Mouse (Mus musculus): ENCODE measurements around the gene Myo10. TPM values are rescaled to one million over a fixed set of nuclear protein-coding genes. Genes with fewer than 3 reads are reported as not detected.

The Myo10 gene
- polyA plus RNA-seq, 1 experiment, result 20.8 TPM

DNA sequence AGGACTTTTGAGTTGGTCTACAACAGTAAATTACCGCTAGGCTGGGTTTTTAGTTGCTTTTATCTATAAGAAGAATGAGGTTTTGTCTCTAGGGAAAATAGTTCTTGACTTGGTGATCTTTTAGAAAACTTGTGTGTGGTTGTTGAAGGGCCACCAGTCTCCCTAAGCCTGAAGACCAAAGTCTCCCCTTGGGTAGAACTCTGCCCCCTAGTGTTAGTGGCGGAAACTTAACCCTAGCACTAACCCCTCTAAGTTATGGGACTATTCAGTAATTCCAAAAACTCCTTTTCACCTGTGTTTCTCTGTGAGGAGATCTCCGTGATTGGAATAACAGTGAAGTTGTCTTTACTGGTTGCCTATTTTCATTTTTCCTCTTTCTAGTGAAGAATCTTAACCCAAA is 1.9 kb downstream of the Myo10 start:
- Histone ChIP-seq H3K27ac (ENCODE audit: insufficient read depth, low read depth, low read length) (no peak overlapping the region), H3K4me3 (ENCODE audit: low read depth, low read length) (no peak overlapping the region), H3K36me3 (ENCODE audit: control insufficient read depth, insufficient read depth, low read length) (no peaks in the 10 kb centered on the region), H3K4me1 (ENCODE audit: control insufficient read depth, insufficient read depth, insufficient read length, low read length) (peaks cover 14% of the 10 kb centered on the region; the same call in 1 of the 2 replicates), H3K27me3 (ENCODE audit: control insufficient read depth, insufficient read depth, low read length) (no peaks in the 10 kb centered on the region)
- TF ChIP-seq POLR2A (IDR thresholded peaks at IDR 0.05; ENCODE audit: low read depth, low read length) (no peak), CTCF (IDR thresholded peaks at IDR 0.05; ENCODE audit: extremely low read depth, insufficient read length, insufficient replicate concordance, low read depth, low read length) (peak; percentile 44; the same call in 1 of the 2 replicates)
- WGBS, result 23% methylated on average over 3 of the region's 3 CpGs

- peak overlapping the region; percentile 69 for H3K27ac ChIP-seq (ENCODE audit: insufficient read depth, low read depth, low read length)
- no peak for TF ChIP-seq POLR2A (IDR thresholded peaks at IDR 0.05; ENCODE audit: low read depth, low read length)
- TF ChIP-seq CTCF (IDR thresholded peaks at IDR 0.05; ENCODE audit: extremely low read depth, insufficient read length, insufficient replicate concordance, low read depth, low read length), result 0 out of 2 replicates have a peak, but pooled peaks have one; percentile 5
- H3K4me3 ChIP-seq (ENCODE audit: low read depth, low read length), result no peak overlapping the region
- 23% methylated on average over 4 of the region's 4 CpGs for WGBS
- H3K36me3 ChIP-seq (ENCODE audit: control insufficient read depth, insufficient read depth, low read length), result no peaks in the 10 kb centered on the region
- H3K27me3 ChIP-seq (ENCODE audit: control insufficient read depth, insufficient read depth, low read length), result no peaks in the 10 kb centered on the region
- H3K4me1 ChIP-seq (ENCODE audit: control insufficient read depth, insufficient read depth, insufficient read length, low read length), result peaks cover 14% of the 10 kb centered on the region; the same call in 1 of the 2 replicates
Observed at GRCm38 (mm10) chr15:25625471-25625870, 3.1 kb downstream of the Myo10 start.

- Histone ChIP-seq H3K4me3 (ENCODE audit: low read depth, low read length) (no peak overlapping the region), H3K27me3 (ENCODE audit: control insufficient read depth, insufficient read depth, low read length) (no peaks in the 10 kb centered on the region), H3K36me3 (ENCODE audit: control insufficient read depth, insufficient read depth, low read length) (no peaks in the 10 kb centered on the region), H3K4me1 (ENCODE audit: control insufficient read depth, insufficient read depth, insufficient read length, low read length) (peaks cover 11% of the 10 kb centered on the region; the same call in 1 of the 2 replicates), H3K27ac (ENCODE audit: insufficient read depth, low read depth, low read length) (no peak overlapping the region)
- TF ChIP-seq CTCF (IDR thresholded peaks at IDR 0.05; ENCODE audit: extremely low read depth, insufficient read length, insufficient replicate concordance, low read depth, low read length) (no peak), POLR2A (IDR thresholded peaks at IDR 0.05; ENCODE audit: low read depth, low read length) (no peak)
- WGBS, result 76% methylated on average over 7 of the region's 7 CpGs
Observed at GRCm38 (mm10) chr15:25627012-25627411, 4.7 kb downstream of the Myo10 start.

DNA sequence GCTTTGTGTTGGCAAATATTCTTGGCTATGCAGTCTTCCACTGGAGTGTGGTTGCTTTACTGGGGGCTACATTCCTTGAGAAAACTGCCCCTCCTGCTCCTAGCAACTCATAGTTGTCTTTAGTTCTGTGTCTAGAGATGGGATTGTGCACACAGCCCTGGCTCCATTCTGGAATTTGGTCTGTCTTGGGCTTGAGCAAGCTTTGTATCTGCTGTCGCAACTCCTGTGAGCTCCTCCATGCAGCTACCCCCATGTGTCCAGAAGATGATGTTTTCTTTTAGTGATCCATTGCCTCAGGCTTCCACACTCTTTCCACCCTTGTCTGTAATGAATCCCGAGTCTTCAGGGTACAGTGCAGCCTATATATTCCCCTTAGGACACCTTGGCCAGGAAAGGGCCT is 5.9 kb downstream of the Myo10 start:
- H3K4me3 ChIP-seq (ENCODE audit: low read depth, low read length), result no peak overlapping the region
- peaks cover 20% of the 10 kb centered on the region; the same call in 1 of the 2 replicates for H3K4me1 ChIP-seq (ENCODE audit: control insufficient read depth, insufficient read depth, insufficient read length, low read length)
- TF ChIP-seq POLR2A (IDR thresholded peaks at IDR 0.05; ENCODE audit: low read depth, low read length), result no peak
- TF ChIP-seq CTCF (IDR thresholded peaks at IDR 0.05; ENCODE audit: extremely low read depth, insufficient read length, insufficient replicate concordance, low read depth, low read length), result no peak
- no peak overlapping the region for H3K27ac ChIP-seq (ENCODE audit: insufficient read depth, low read depth, low read length)
- no peaks in the 10 kb centered on the region for H3K36me3 ChIP-seq (ENCODE audit: control insufficient read depth, insufficient read depth, low read length)
- no peaks in the 10 kb centered on the region for H3K27me3 ChIP-seq (ENCODE audit: control insufficient read depth, insufficient read depth, low read length)
- WGBS, result 89% methylated on average over 2 of the region's 2 CpGs

DNA sequence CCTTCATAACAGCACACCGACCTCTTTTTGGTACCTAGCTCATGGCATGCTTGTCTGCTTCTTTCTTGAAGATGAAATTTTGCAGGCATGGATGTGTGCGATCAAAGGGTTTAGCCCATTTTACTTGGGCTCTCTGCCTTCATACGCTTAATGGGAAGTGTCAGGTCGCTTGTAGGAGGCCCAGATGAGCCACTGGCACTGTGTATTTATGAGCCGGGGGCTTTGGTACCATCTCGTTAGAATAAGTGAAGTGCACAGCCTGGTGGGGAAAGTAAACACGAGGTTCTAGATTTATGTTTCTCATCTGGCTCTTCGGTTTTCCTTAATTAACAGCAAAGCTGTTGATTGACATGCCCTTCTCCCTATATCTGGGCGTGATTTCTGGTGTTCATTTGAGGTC is 8.4 kb downstream of the Myo10 start:
- no peak overlapping the region for H3K4me3 ChIP-seq (ENCODE audit: low read depth, low read length)

DNA sequence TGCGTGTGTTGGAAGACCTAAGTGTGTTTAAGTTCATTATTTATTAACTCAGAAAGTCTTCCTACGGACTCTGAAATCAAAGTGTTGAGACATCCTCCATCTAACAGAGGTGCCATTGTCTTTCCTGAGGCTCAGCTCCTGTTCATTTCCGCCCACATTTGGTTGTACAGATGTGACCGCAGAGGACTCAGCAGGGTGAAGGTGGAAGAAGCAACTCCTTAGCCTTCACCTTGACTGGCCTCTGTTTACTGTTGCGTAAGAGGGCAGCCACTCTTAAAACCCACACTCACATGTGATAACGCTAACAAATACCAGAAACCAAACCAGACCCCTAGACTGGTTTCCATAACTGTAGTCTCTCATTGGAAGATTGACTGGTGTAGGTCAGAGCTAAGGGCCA is 9.0 kb downstream of the Myo10 start:
- Histone ChIP-seq H3K36me3 (ENCODE audit: control insufficient read depth, insufficient read depth, low read length) (no peaks in the 10 kb centered on the region), H3K27ac (ENCODE audit: insufficient read depth, low read depth, low read length) (peak overlapping the region; percentile 73; the same call in 1 of the 2 replicates), H3K4me1 (ENCODE audit: control insufficient read depth, insufficient read depth, insufficient read length, low read length) (peaks cover 27% of the 10 kb centered on the region), H3K27me3 (ENCODE audit: control insufficient read depth, insufficient read depth, low read length) (no peaks in the 10 kb centered on the region), H3K4me3 (ENCODE audit: low read depth, low read length) (no peak overlapping the region)
- no peak for TF ChIP-seq POLR2A (IDR thresholded peaks at IDR 0.05; ENCODE audit: low read depth, low read length)
- no peak for TF ChIP-seq CTCF (IDR thresholded peaks at IDR 0.05; ENCODE audit: extremely low read depth, insufficient read length, insufficient replicate concordance, low read depth, low read length)
- 31% methylated on average over 6 of the region's 6 CpGs for WGBS

More for the DNA sequence above, 8.4 kb downstream of the Myo10 start:
- H3K36me3 ChIP-seq (ENCODE audit: control insufficient read depth, insufficient read depth, low read length), result no peaks in the 10 kb centered on the region
- TF ChIP-seq CTCF (IDR thresholded peaks at IDR 0.05; ENCODE audit: extremely low read depth, insufficient read length, insufficient replicate concordance, low read depth, low read length), result no peak
- no peak overlapping the region for H3K27ac ChIP-seq (ENCODE audit: insufficient read depth, low read depth, low read length)
- WGBS, result 59% methylated on average over 9 of the region's 9 CpGs
- peaks cover 29% of the 10 kb centered on the region for H3K4me1 ChIP-seq (ENCODE audit: control insufficient read depth, insufficient read depth, insufficient read length, low read length)
- H3K27me3 ChIP-seq (ENCODE audit: control insufficient read depth, insufficient read depth, low read length), result no peaks in the 10 kb centered on the region

DNA sequence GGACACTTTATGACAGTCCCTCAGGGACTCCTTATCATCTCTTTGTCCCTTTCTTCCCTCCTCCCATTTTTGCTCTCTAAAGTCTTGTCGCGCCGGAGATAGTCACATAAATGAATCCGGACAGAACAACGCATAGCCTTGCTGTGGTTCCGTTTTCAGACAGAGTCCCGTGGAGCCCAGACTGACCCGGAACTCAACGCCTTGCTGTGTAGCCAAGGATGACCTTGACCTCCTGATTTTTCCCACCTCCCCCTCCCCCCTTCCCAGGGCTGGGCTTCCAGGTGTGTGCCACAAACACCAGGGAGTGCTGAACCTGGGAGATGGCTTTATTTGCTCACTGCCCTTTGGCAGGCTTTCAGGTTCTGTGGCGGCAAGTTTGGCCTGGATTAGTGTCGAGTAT is 10.6 kb downstream of the Myo10 start:
- WGBS, result 33% methylated on average over 11 of the region's 11 CpGs
- Histone ChIP-seq H3K27me3 (ENCODE audit: control insufficient read depth, insufficient read depth, low read length) (no peaks in the 10 kb centered on the region), H3K27ac (ENCODE audit: insufficient read depth, low read depth, low read length) (peak overlapping the region; percentile 73), H3K4me1 (ENCODE audit: control insufficient read depth, insufficient read depth, insufficient read length, low read length) (peaks cover 32% of the 10 kb centered on the region), H3K4me3 (ENCODE audit: low read depth, low read length) (peak overlapping the region; percentile 23; the same call in 1 of the 2 replicates), H3K36me3 (ENCODE audit: control insufficient read depth, insufficient read depth, low read length) (no peaks in the 10 kb centered on the region)
- TF ChIP-seq POLR2A (IDR thresholded peaks at IDR 0.05; ENCODE audit: low read depth, low read length) (no peak), CTCF (IDR thresholded peaks at IDR 0.05; ENCODE audit: extremely low read depth, insufficient read length, insufficient replicate concordance, low read depth, low read length) (no peak; the same call in 1 of the 2 replicates)

Data from small intestine, adult 2 months (tissue).